Mouse (Mus musculus): ENCODE measurements at regions not wholly inside any gene's neighbourhood (a gene's known extent, or its start where the extent isn't known, plus 50 kb on each side); places are given as distances from the start of the nearest gene placed in this dataset.

- no peaks in the 10 kb centered on the region for H3K36me3 ChIP-seq (ENCODE audit: insufficient read depth, low read length)
- H3K4me3 ChIP-seq (replicated peaks; ENCODE audit: low read depth, low read length): no peak overlapping the region
- no peak for TF ChIP-seq CTCF (IDR thresholded peaks at IDR 0.05; ENCODE audit: low read depth)
- 84% methylated on average over 3 of the region's 3 CpGs for WGBS
- no peak overlapping the region for H3K27ac ChIP-seq
- ATAC-seq (replicated peaks; ENCODE audit: low FRiP score, low read depth) (no peak), DNase-seq (ENCODE audit: low spot score) (no peak)
- H3K4me1 ChIP-seq (replicated peaks; ENCODE audit: insufficient read depth, low read length): no peaks in the 10 kb centered on the region
- no peak overlapping the region for H3K9ac ChIP-seq (ENCODE audit: low read depth, low read length)
- H3K4me2 ChIP-seq (ENCODE audit: low read length): no peak overlapping the region
- H3K9me3 ChIP-seq (replicated peaks; ENCODE audit: low read length): no peaks in the 10 kb centered on the region
- no peaks in the 10 kb centered on the region for H3K27me3 ChIP-seq (ENCODE audit: insufficient read depth, low read length)
Measured at GRCm38 (mm10) chr3:41163767-41164166, 80.9 kb upstream of the Pgrmc2 start.

GRCm38 (mm10) chr3:41162514-41162913 lies 79.7 kb upstream of the Pgrmc2 start:
- Histone ChIP-seq H3K4me3 (replicated peaks; ENCODE audit: low read depth, low read length) (no peak overlapping the region), H3K36me3 (ENCODE audit: insufficient read depth, low read length) (no peaks in the 10 kb centered on the region), H3K4me2 (ENCODE audit: low read length) (no peak overlapping the region), H3K4me1 (replicated peaks; ENCODE audit: insufficient read depth, low read length) (no peaks in the 10 kb centered on the region), H3K9me3 (replicated peaks; ENCODE audit: low read length) (no peaks in the 10 kb centered on the region), H3K27ac (no peak overlapping the region), H3K9ac (ENCODE audit: low read depth, low read length) (no peak overlapping the region), H3K27me3 (ENCODE audit: insufficient read depth, low read length) (no peaks in the 10 kb centered on the region)
- ATAC-seq (replicated peaks; ENCODE audit: low FRiP score, low read depth): no peak
- no peak for DNase-seq (ENCODE audit: low spot score)
- TF ChIP-seq CTCF (IDR thresholded peaks at IDR 0.05; ENCODE audit: low read depth): no peak
- WGBS: 94% methylated on average over 1 of the region's 1 CpGs

GRCm38 (mm10) chr3:41160648-41161047 lies 77.8 kb upstream of the Pgrmc2 start:
- ATAC-seq (replicated peaks; ENCODE audit: low FRiP score, low read depth) (no peak), DNase-seq (ENCODE audit: low spot score) (no peak)
- Histone ChIP-seq H3K9me3 (replicated peaks; ENCODE audit: low read length) (no peaks in the 10 kb centered on the region), H3K27me3 (ENCODE audit: insufficient read depth, low read length) (no peaks in the 10 kb centered on the region), H3K4me3 (replicated peaks; ENCODE audit: low read depth, low read length) (no peak overlapping the region), H3K36me3 (ENCODE audit: insufficient read depth, low read length) (no peaks in the 10 kb centered on the region), H3K9ac (ENCODE audit: low read depth, low read length) (no peak overlapping the region), H3K4me2 (ENCODE audit: low read length) (no peak overlapping the region), H3K27ac (no peak overlapping the region), H3K4me1 (replicated peaks; ENCODE audit: insufficient read depth, low read length) (no peaks in the 10 kb centered on the region)
- peak; percentile 22; the same call in 1 of the 2 replicates for TF ChIP-seq CTCF (IDR thresholded peaks at IDR 0.05; ENCODE audit: low read depth)

GRCm38 (mm10) chr3:41158314-41158973 lies 75.6 kb upstream of the Pgrmc2 start:
- Histone ChIP-seq H3K9me3 (replicated peaks; ENCODE audit: low read length) (no peaks in the 10 kb centered on the region), H3K4me3 (replicated peaks; ENCODE audit: low read depth, low read length) (no peak overlapping the region), H3K27me3 (ENCODE audit: insufficient read depth, low read length) (no peaks in the 10 kb centered on the region), H3K27ac (no peak overlapping the region), H3K4me2 (ENCODE audit: low read length) (no peak overlapping the region), H3K4me1 (replicated peaks; ENCODE audit: insufficient read depth, low read length) (no peaks in the 10 kb centered on the region), H3K36me3 (ENCODE audit: insufficient read depth, low read length) (no peaks in the 10 kb centered on the region), H3K9ac (ENCODE audit: low read depth, low read length) (no peak overlapping the region)
- TF ChIP-seq CTCF (IDR thresholded peaks at IDR 0.05; ENCODE audit: low read depth): no peak
- no peak for ATAC-seq (replicated peaks; ENCODE audit: low FRiP score, low read depth)
- DNase-seq (ENCODE audit: low spot score): no peak
- 64% methylated on average over 12 of the region's 12 CpGs for WGBS

GRCm38 (mm10) chr3:41157428-41157827 lies 74.6 kb upstream of the Pgrmc2 start:
- DNase-seq (ENCODE audit: low spot score) (no peak), ATAC-seq (replicated peaks; ENCODE audit: low FRiP score, low read depth) (no peak)
- Histone ChIP-seq H3K4me3 (replicated peaks; ENCODE audit: low read depth, low read length) (no peak overlapping the region), H3K4me2 (ENCODE audit: low read length) (no peak overlapping the region), H3K27ac (no peak overlapping the region), H3K27me3 (ENCODE audit: insufficient read depth, low read length) (no peaks in the 10 kb centered on the region), H3K9ac (ENCODE audit: low read depth, low read length) (no peak overlapping the region), H3K9me3 (replicated peaks; ENCODE audit: low read length) (no peaks in the 10 kb centered on the region), H3K36me3 (ENCODE audit: insufficient read depth, low read length) (no peaks in the 10 kb centered on the region), H3K4me1 (replicated peaks; ENCODE audit: insufficient read depth, low read length) (no peaks in the 10 kb centered on the region)
- no peak for TF ChIP-seq CTCF (IDR thresholded peaks at IDR 0.05; ENCODE audit: low read depth)
- 86% methylated on average over 3 of the region's 3 CpGs for WGBS

GRCm38 (mm10) chr3:41156562-41156961 lies 73.7 kb upstream of the Pgrmc2 start:
- no peak for TF ChIP-seq CTCF (IDR thresholded peaks at IDR 0.05; ENCODE audit: low read depth)
- no peaks in the 10 kb centered on the region for H3K4me1 ChIP-seq (replicated peaks; ENCODE audit: insufficient read depth, low read length)
- ATAC-seq (replicated peaks; ENCODE audit: low FRiP score, low read depth) (no peak), DNase-seq (ENCODE audit: low spot score) (no peak)
- no peaks in the 10 kb centered on the region for H3K9me3 ChIP-seq (replicated peaks; ENCODE audit: low read length)
- no peak overlapping the region for H3K4me3 ChIP-seq (replicated peaks; ENCODE audit: low read depth, low read length)
- WGBS: 92% methylated on average over 2 of the region's 2 CpGs
- H3K9ac ChIP-seq (ENCODE audit: low read depth, low read length): no peak overlapping the region
- no peak overlapping the region for H3K4me2 ChIP-seq (ENCODE audit: low read length)
- H3K27me3 ChIP-seq (ENCODE audit: insufficient read depth, low read length): no peaks in the 10 kb centered on the region
- H3K27ac ChIP-seq: no peak overlapping the region
- no peaks in the 10 kb centered on the region for H3K36me3 ChIP-seq (ENCODE audit: insufficient read depth, low read length)
